Mouse (Mus musculus) cerebellum, adult 2 months (tissue): ENCODE results near the gene Mas1.

Experiments used
- CTCF ChIP-seq: fragments of 200-500 bp; IDR thresholded peaks from 2 replicates; pipeline ENCODE4 v1.5.1; 2011; ENCODE audit warnings: low read depth, mild to moderate bottlenecking, control low read depth, low read length, moderate library complexity, borderline replicate concordance; ENCODE audit not compliant: insufficient read depth
- POLR2A ChIP-seq: fragments of 200-500 bp; IDR thresholded peaks from 2 replicates; pipeline ENCODE4 v1.6.1; 2011; ENCODE audit warnings: low read length, control low read depth, borderline replicate concordance; ENCODE audit not compliant: insufficient read depth

DNA sequence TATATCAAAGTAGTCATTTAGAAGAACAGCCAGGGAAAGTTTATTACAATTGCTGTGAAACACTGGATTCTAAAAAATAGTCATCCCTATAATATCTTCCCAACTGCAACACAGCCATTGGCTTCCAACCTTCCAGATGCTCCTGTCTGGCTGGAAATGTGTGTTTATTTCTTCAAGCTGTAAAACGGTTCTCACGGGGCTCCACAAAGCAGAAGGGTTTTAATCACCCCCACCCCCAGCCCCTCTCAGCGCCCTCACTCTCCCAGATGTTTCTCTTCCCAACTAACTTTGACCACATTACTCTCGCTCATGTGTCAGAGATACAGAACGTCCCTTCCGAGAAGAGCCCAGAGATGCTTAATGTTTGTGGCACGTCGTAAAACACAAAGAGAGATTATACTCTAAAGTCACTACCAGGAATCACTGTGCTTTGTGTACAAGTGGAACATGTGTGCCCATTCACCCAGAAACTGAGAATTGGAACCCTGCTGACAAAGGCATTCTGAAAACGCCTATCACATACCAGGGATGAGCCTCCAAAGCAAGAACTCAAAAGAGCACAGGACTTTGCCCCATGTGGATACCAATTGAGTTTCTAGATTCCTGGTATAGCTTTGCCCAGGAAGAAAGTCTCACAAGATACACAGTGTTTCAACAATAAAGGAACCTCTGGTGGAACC, 65.9 kb downstream of the Mas1 start:
- TF ChIP-seq CTCF (no peak), POLR2A (no peak)
